Mouse (Mus musculus) kidney, embryonic 14.5 days (tissue): ENCODE measurements around the gene Slc29a3. TPM values are rescaled to one million over a fixed set of nuclear protein-coding genes. Genes with fewer than 3 reads are reported as not detected.

Experiments used
- ATAC-seq: fragments of 200-750 bp; cut with Nextera tagmentation; 2 replicates; pipeline ENCODE4 v1.8.0; 2017; ENCODE audit warnings: moderate number of reproducible peaks, mild to moderate bottlenecking, moderate TSS enrichment, moderate library complexity; ENCODE audit not compliant: low FRiP score, low TSS enrichment
- H3K27ac ChIP-seq: fragments of 300-500 bp; sonication (generic); 2 replicates; pipeline ENCODE4 v1.5.1; 2014; ENCODE audit warnings: low read depth, mild to moderate bottlenecking, low read length, moderate library complexity, mixed read lengths
- H3K27me3 ChIP-seq: fragments of 300-500 bp; sonication (generic); 2 replicates; pipeline ENCODE4 v1.6.1; 2014; ENCODE audit warnings: mild to moderate bottlenecking, low read length; ENCODE audit not compliant: control insufficient read depth, insufficient read depth
- H3K36me3 ChIP-seq: fragments of 300-500 bp; sonication (generic); 2 replicates; pipeline ENCODE4 v1.6.1; 2014; ENCODE audit warnings: low read length, mixed read lengths; ENCODE audit not compliant: control insufficient read depth, insufficient read depth
- H3K4me1 ChIP-seq: fragments of 300-500 bp; sonication (generic); 2 replicates; pipeline ENCODE4 v1.6.1; 2014; ENCODE audit warnings: low read length, mixed read lengths; ENCODE audit not compliant: control insufficient read depth, insufficient read depth
- H3K4me2 ChIP-seq: fragments of 300-500 bp; sonication (generic); replicated peaks from 2 replicates; pipeline ENCODE4 v1.6.1; 2014; ENCODE audit warnings: low read depth, mild to moderate bottlenecking, low read length
- H3K4me3 ChIP-seq: fragments of 300-500 bp; sonication (generic); 2 replicates; pipeline ENCODE4 v1.5.1; 2014; ENCODE audit warnings: mild to moderate bottlenecking, low read length
- H3K9ac ChIP-seq: fragments of 300-500 bp; sonication (generic); 2 replicates; pipeline ENCODE4 v1.6.1; 2014; ENCODE audit warnings: low read depth, mild to moderate bottlenecking, low read length, moderate library complexity
- H3K9me3 ChIP-seq: fragments of 300-500 bp; sonication (generic); 2 replicates; pipeline ENCODE4 v1.6.1; 2016; ENCODE audit warnings: low read length; ENCODE audit not compliant: control insufficient read depth
- WGBS: fragments of 180-500 bp; shearing (Covaris S2); extraction: QIAGEN DNeasy Blood & Tissue Kit; methylation state at CpG from one replicate; pipeline ENCODE4 v1.1.7; 2014; 5-methylcytosine and 5-hydroxymethylcytosine counted together
- polyA plus RNA-seq: library from polyadenylated mRNA; unstranded; fragments of >200 nt; fragmentation: Nextera tagmentation; extraction: Ambion mirVana; gene quantifications from 2 replicates; pipeline ENCODE4 v1.2.1, GENCODE M21; 2014

Gene Slc29a3
- polyA plus RNA-seq, 1 experiment from 2014 or later, result 10.8 TPM

DNA sequence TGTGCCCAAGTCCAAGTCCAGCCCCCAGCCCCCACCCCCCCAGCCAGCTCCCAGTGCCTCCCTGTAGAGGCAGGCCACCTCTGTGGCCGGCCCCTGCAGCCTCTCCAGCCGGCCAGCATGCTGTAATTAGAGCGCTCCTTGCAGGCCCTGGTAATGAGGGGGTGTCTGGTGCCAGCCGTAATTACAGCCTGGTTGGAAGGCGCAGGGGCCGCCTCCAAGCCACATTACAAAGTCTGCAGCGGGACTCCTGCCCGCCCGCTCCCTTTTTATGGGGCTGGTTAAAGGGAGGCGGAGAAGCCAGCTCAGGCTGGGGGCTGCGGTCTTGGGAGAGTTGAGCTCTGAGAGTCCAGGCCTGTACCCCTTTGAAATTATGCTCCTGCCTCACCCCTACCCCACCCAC is 41.8 kb upstream of the Slc29a3 start:
- Histone ChIP-seq H3K27ac (no peak overlapping the region; the same call in 1 of the 2 replicates), H3K36me3 (no peaks in the 10 kb centered on the region), H3K4me2 (no peak overlapping the region), H3K27me3 (no peaks in the 10 kb centered on the region), H3K4me1 (peaks cover 51% of the 10 kb centered on the region), H3K9me3 (no peaks in the 10 kb centered on the region), H3K9ac (0 out of 2 replicates have a peak overlapping the region, but pooled peaks have one; percentile 18), H3K4me3 (no peak overlapping the region)
- 24% methylated on average over 11 of the region's 11 CpGs for WGBS
- peak; percentile 48 for ATAC-seq

DNA sequence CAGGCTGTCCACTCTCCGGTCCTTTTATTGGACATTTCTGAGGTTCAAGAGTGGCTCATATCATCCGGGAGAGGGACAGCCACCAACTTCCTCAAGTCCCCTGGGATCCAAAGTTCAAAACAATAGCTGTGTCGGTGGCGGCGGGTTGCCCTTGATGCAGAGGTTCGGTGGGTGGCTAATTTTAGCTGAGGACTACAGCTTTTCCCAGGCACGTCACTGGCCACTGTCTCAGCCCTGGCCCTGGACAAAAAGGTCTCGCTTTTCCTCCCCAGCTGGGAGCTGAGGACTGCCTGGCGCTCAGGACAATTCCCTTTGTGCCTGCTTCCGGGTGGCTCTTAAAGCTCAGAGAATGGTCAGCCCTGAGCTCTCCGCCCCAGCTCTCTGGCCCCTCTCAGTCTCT is 40.2 kb upstream of the Slc29a3 start:
- H3K27ac ChIP-seq, result peak overlapping the region; percentile 1; the same call in 1 of the 2 replicates
- 0 out of 2 replicates have a peak overlapping the region, but pooled peaks have one; percentile 12 for H3K9ac ChIP-seq
- H3K4me2 ChIP-seq, result no peak overlapping the region
- H3K36me3 ChIP-seq, result no peaks in the 10 kb centered on the region
- H3K27me3 ChIP-seq, result no peaks in the 10 kb centered on the region
- peaks cover 43% of the 10 kb centered on the region for H3K4me1 ChIP-seq
- H3K9me3 ChIP-seq, result no peaks in the 10 kb centered on the region
- ATAC-seq, result no peak
- WGBS, result 20% methylated on average over 11 of the region's 11 CpGs
- H3K4me3 ChIP-seq, result no peak overlapping the region

DNA sequence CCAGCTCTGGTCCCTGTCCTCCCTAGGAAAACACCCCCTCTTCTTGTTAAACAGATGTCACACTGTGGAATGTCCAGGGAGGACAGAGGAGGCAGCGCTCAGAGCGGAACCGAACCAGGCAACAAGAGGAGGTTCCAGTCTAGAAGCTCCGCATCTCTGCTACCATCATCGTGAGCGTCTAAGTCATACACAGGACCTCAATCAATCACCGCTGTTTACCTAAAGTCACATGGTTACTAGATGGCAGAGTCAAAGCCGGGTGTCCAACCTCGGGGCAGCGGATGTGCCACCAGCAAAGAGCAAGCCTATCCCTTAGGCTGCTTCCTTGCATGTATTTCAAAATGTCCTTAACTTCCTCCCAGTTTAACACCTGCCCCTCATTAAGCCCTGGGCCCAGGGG is 39.8 kb upstream of the Slc29a3 start:
- WGBS, result 19% methylated on average over 10 of the region's 10 CpGs
- H3K9ac ChIP-seq, result no peak overlapping the region
- H3K27ac ChIP-seq, result no peak overlapping the region
- H3K4me2 ChIP-seq, result no peak overlapping the region
- no peaks in the 10 kb centered on the region for H3K27me3 ChIP-seq
- no peaks in the 10 kb centered on the region for H3K9me3 ChIP-seq
- peak; percentile 11; the same call in 1 of the 2 replicates for ATAC-seq
- peaks cover 43% of the 10 kb centered on the region for H3K4me1 ChIP-seq
- no peak overlapping the region for H3K4me3 ChIP-seq
- H3K36me3 ChIP-seq, result no peaks in the 10 kb centered on the region

DNA sequence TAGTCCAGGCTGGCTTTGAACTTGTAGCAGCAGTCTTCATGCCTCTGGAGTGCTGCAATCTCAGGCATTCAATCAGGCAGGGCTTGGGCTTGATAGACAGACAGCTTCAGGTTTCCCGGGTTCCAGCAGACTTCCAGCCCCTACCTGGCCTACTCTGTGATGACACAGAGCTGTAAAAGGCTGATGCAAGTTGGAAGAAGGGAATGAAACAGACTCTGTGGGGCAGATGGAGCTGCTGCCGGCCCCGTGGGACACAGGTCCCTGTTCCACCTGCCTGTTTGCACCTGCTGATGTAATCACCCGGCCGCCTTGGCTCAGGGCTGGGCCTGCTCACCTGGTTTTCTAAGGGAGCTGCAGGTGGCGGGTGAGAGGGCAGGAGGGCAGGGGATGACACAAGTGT is 38.3 kb upstream of the Slc29a3 start:
- Histone ChIP-seq H3K4me2 (no peak overlapping the region), H3K27ac (no peak overlapping the region), H3K9me3 (no peaks in the 10 kb centered on the region), H3K36me3 (no peaks in the 10 kb centered on the region), H3K4me1 (peaks cover 36% of the 10 kb centered on the region), H3K9ac (no peak overlapping the region), H3K4me3 (no peak overlapping the region), H3K27me3 (no peaks in the 10 kb centered on the region)
- no peak for ATAC-seq
- WGBS, result 81% methylated on average over 6 of the region's 6 CpGs

GRCm38 (mm10) chr10:60787303-60788074 is 34.9 kb upstream of the Slc29a3 start:
- H3K27me3 ChIP-seq, result no peaks in the 10 kb centered on the region
- H3K9ac ChIP-seq, result no peak overlapping the region
- H3K4me3 ChIP-seq, result no peak overlapping the region
- no peak overlapping the region for H3K27ac ChIP-seq
- 81% methylated on average over 16 of the region's 16 CpGs for WGBS
- peaks cover 9% of the 10 kb centered on the region for H3K4me1 ChIP-seq
- no peak for ATAC-seq
- H3K4me2 ChIP-seq, result no peak overlapping the region
- H3K36me3 ChIP-seq, result peaks cover 2% of the 10 kb centered on the region; the same call in 1 of the 2 replicates
- H3K9me3 ChIP-seq, result no peaks in the 10 kb centered on the region

GRCm38 (mm10) chr10:60783608-60784007 is 31.0 kb upstream of the Slc29a3 start:
- Histone ChIP-seq H3K9me3 (no peaks in the 10 kb centered on the region), H3K4me3 (no peak overlapping the region), H3K4me2 (no peak overlapping the region), H3K36me3 (peaks cover 2% of the 10 kb centered on the region; the same call in 1 of the 2 replicates), H3K9ac (no peak overlapping the region), H3K27ac (no peak overlapping the region), H3K27me3 (no peaks in the 10 kb centered on the region), H3K4me1 (peaks cover 8% of the 10 kb centered on the region; the same call in 1 of the 2 replicates)
- ATAC-seq, result no peak
- WGBS, result 56% methylated on average over 2 of the region's 2 CpGs

GRCm38 (mm10) chr10:60779628-60780027 is 27.0 kb upstream of the Slc29a3 start:
- peaks cover 8% of the 10 kb centered on the region; the same call in 1 of the 2 replicates for H3K4me1 ChIP-seq
- no peak overlapping the region for H3K9ac ChIP-seq
- H3K27me3 ChIP-seq, result no peaks in the 10 kb centered on the region
- no peak overlapping the region; the same call in 1 of the 2 replicates for H3K4me2 ChIP-seq
- H3K36me3 ChIP-seq, result peaks cover 19% of the 10 kb centered on the region; the same call in 1 of the 2 replicates
- no peak overlapping the region for H3K27ac ChIP-seq
- H3K4me3 ChIP-seq, result no peak overlapping the region
- peak; percentile 53 for ATAC-seq
- whole genome bisulfite sequencing, result 15% methylated on average over 9 of the region's 9 CpGs
- H3K9me3 ChIP-seq, result no peaks in the 10 kb centered on the region

- Histone ChIP-seq H3K27me3 (no peaks in the 10 kb centered on the region), H3K9ac (no peak overlapping the region), H3K4me3 (no peak overlapping the region), H3K9me3 (no peaks in the 10 kb centered on the region), H3K4me2 (no peak overlapping the region), H3K36me3 (peaks cover 26% of the 10 kb centered on the region; the same call in 1 of the 2 replicates), H3K4me1 (peaks cover 8% of the 10 kb centered on the region; the same call in 1 of the 2 replicates), H3K27ac (no peak overlapping the region)
- WGBS, result 69% methylated on average over 12 of the region's 12 CpGs
- ATAC-seq, result peak; percentile 14; the same call in 1 of the 2 replicates
These were observed 25.9 kb upstream of the Slc29a3 start for GRCm38 (mm10) chr10:60778542-60778941.

DNA sequence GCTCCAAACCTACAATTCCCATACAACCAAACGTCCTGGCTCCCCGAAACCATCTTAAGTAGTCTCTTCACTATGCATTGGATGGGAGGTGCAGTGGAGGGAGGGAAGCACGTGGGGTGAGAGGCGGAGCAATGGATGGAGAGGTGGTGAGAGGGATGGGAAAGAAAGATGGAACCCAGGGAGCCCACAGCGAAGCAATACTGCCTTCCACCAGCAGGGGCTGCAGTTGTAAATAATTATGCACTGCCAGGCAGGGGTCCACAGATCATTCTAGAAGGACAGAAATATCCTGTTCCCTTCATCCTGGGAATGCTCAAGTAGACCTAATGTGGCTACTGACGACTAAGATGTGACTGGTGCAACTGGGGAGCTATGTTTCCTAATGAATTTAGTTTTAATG is 22.9 kb upstream of the Slc29a3 start:
- Histone ChIP-seq H3K4me3 (no peak overlapping the region), H3K9me3 (no peaks in the 10 kb centered on the region), H3K36me3 (peaks cover 33% of the 10 kb centered on the region; the same call in 1 of the 2 replicates), H3K27ac (no peak overlapping the region), H3K4me2 (no peak overlapping the region), H3K9ac (no peak overlapping the region), H3K27me3 (no peaks in the 10 kb centered on the region), H3K4me1 (peaks cover 8% of the 10 kb centered on the region; the same call in 1 of the 2 replicates)
- 84% methylated on average over 6 of the region's 6 CpGs for WGBS
- no peak for ATAC-seq
